24 mouse cellular contexts compared by ENCODE assay signal in the genomic region with DNA sequence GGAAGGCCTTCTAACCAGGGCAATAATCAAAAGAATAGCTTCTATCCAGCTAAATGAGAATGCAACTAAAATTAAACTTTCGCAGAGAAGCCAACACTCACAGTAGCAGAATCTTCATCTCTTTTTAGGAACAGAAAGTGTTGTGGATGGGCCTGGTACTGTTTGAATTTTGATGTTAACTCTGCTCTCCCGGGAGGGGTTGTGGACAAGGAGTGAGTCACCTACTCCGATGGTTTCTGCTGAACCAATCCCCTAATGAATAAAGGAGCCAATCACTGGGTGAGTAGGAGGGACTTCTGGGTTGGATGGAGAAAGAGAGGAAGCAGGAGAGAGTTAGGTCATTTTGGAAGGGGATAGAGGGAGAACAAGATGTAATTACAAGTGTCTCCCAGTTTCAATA.
"Had no signal": no experiment of that assay in that cellular context is flagged by ENCODE, and none has a peak within 500 bp of the region (broad histone marks: within the 10 kb centered on the region; RNA-seq: fewer than 3 reads in every experiment).

No protein-coding gene starts in this region.

- H3K27me3 ChIP-seq: heart, embryonic 13.5 days; heart, embryonic 15.5 days; hindbrain, embryonic 13.5 days; hindbrain, embryonic 15.5 days; limb, embryonic 12.5 days had no signal

- H3K4me3 ChIP-seq: heart, adult 2 months; heart, embryonic 13.5 days; heart, embryonic 15.5 days; hindbrain, embryonic 13.5 days; hindbrain, embryonic 15.5 days; layer of hippocampus, adult 2 months; left cerebral cortex, adult 2 months; limb, embryonic 10.5 days; limb, embryonic 12.5 days had no signal

- H3K9me3 ChIP-seq: heart, embryonic 13.5 days; heart, embryonic 15.5 days; hindbrain, embryonic 13.5 days; hindbrain, embryonic 15.5 days; limb, embryonic 10.5 days; limb, embryonic 12.5 days had no signal

- H3K4me2 ChIP-seq: heart, embryonic 11.5 days; heart, embryonic 13.5 days; heart, embryonic 15.5 days; hindbrain, embryonic 13.5 days; hindbrain, embryonic 15.5 days; limb, embryonic 12.5 days; liver, embryonic 11.5 days had no signal

- H3K27ac ChIP-seq: heart, adult 2 months; heart, embryonic 13.5 days; heart, embryonic 15.5 days; hindbrain, embryonic 13.5 days; hindbrain, embryonic 15.5 days; hindbrain, postnatal 0 days; layer of hippocampus, adult 2 months; left cerebral cortex, adult 2 months; limb, embryonic 10.5 days; limb, embryonic 12.5 days had no signal

- H3K36me3 ChIP-seq: heart, embryonic 13.5 days; heart, embryonic 15.5 days; hindbrain, embryonic 13.5 days; hindbrain, embryonic 15.5 days; limb, embryonic 10.5 days; limb, embryonic 12.5 days had no signal

- ATAC-seq: hindbrain, postnatal 0 days; intestine, embryonic 16.5 days had no signal

- H3K4me1 ChIP-seq: hindbrain, embryonic 13.5 days; hindbrain, embryonic 15.5 days had no signal

- DNase-seq: gastrocnemius, postnatal 14 days; gastrocnemius, postnatal 36 days; heart, adult 11 months; heart, adult 2 months; heart, postnatal 14 days; heart, postnatal 36 days; kidney, adult 11 months; kidney, adult 8-10 months; kidney, postnatal 10 days; kidney, postnatal 25 days; kidney, postnatal 4 days; liver had no signal

- H3K9ac ChIP-seq: heart, embryonic 13.5 days; heart, embryonic 15.5 days; hindbrain, embryonic 13.5 days; hindbrain, embryonic 15.5 days; limb, embryonic 12.5 days had no signal
